Mouse (Mus musculus): ENCODE data around the gene Uqcr10. TPM values are rescaled to one million over a fixed set of nuclear protein-coding genes. Genes with fewer than 3 reads are reported as not detected.
A peak's percentile ranks its signal among the peaks of the same experiment; 100 is the strongest.

Gene Uqcr10
- total RNA-seq, 2 experiments from 2014 or later, result 121 to 535 TPM

DNA sequence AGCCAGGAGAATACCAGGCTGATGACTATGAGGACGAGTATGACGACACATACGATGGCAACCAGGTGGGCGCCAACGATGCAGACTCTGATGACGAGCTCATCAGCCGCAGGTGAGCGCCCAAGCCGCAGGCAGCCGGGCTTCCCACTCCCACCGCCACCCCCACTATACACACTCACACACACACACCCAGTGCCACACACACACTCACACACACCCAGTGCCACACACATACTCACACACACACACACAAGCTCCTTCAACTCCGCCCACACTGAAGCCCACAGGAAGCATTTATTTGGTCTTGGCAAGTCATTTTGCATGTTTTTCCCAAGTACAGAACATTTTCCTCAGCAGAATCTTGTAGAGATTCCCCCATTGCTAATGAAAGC lies 24.7 kb downstream of the Uqcr10 start:
- ATAC-seq (replicated peaks; ENCODE audit: low FRiP score, low TSS enrichment, poor library complexity, severe bottlenecking), result no peak

- no peak for ATAC-seq (replicated peaks; ENCODE audit: low FRiP score, low TSS enrichment, poor library complexity, severe bottlenecking)
These were observed 25.3 kb downstream of the Uqcr10 start for GRCm38 (mm10) chr11:4678700-4679440.

GRCm38 (mm10) chr11:4677250-4677872 lies 26.8 kb downstream of the Uqcr10 start:
- peak; percentile 98 for ATAC-seq (replicated peaks; ENCODE audit: low FRiP score, low TSS enrichment, poor library complexity, severe bottlenecking)

DNA sequence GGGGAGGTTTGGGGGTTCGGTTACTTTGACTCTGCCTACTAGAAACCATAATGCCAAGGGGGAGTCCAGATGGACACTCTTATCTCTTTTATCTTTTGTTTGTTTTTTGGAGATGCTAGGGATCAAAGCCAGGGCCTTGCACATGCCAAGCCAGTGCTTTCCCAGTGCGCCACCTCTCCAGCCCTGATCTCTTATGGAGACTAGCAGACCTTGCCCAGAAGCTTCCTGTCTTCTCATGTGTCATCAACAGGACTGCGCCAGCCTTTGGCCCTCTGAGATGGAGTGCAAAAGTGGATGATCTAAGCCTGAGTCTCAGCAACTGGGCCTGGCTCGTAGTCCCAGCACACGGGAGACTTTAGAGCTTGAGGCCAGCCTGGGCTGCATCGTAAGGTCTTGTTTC lies 28.4 kb downstream of the Uqcr10 start:
- ATAC-seq (replicated peaks; ENCODE audit: low FRiP score, low TSS enrichment, poor library complexity, severe bottlenecking), result no peak

DNA sequence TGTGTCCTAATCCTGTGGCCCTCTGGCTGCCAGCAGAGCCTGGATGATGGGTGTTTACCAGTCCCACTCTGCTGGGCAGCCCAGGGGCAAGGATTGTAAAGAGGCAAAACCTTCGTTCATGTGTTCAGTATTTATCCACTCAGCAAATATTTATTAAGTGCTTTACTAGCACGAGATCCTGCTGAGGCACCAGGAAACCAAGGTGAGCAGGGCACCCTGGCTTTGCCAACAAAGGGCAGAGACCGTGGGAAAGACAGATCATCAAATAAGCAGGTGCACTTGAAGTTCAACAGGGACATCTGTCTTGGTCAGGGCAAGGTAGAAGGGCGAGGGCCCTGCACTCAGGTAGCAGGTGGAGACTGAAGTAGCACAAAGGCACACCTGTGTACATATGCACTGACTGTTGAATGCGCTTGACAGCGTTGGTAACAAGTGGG lies 29.0 kb downstream of the Uqcr10 start:
- ATAC-seq (replicated peaks; ENCODE audit: low FRiP score, low TSS enrichment, poor library complexity, severe bottlenecking), result no peak

GRCm38 (mm10) chr11:4674593-4674992 lies 29.5 kb downstream of the Uqcr10 start:
- no peak for ATAC-seq (replicated peaks; ENCODE audit: low FRiP score, low TSS enrichment, poor library complexity, severe bottlenecking)

DNA sequence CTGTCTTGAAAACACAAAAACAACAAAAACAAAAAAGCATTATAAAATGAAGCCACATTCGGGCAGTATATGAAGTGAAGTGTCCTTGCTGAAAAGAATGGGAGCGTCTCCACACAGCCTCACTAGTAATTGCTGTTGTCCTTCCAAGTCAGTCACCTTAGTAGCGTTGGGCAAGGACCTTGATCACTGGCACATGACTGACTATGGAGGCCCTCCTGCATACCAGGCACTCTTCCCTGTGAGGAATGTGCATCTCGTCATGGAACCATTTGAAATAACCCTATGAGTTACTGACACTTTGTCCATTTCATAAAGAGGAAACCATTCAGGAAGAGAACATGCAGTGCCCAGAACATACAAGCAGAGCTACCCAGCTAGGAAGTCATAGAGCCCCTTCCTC lies 32.4 kb downstream of the Uqcr10 start:
- ATAC-seq (replicated peaks; ENCODE audit: low FRiP score, low TSS enrichment, poor library complexity, severe bottlenecking), result no peak

- no peak for ATAC-seq (replicated peaks; ENCODE audit: low FRiP score, low TSS enrichment, poor library complexity, severe bottlenecking)
These were observed 41.7 kb downstream of the Uqcr10 start for GRCm38 (mm10) chr11:4662496-4662878.

GRCm38 (mm10) chr11:4661871-4662495 lies 42.2 kb downstream of the Uqcr10 start:
- ATAC-seq (replicated peaks; ENCODE audit: low FRiP score, low TSS enrichment, poor library complexity, severe bottlenecking), result no peak

- 0 out of 2 replicates have a peak, but pooled peaks have one; percentile 25 for ATAC-seq (replicated peaks; ENCODE audit: low FRiP score, low TSS enrichment, poor library complexity, severe bottlenecking)
These were observed 42.8 kb downstream of the Uqcr10 start for GRCm38 (mm10) chr11:4661324-4661723.

DNA sequence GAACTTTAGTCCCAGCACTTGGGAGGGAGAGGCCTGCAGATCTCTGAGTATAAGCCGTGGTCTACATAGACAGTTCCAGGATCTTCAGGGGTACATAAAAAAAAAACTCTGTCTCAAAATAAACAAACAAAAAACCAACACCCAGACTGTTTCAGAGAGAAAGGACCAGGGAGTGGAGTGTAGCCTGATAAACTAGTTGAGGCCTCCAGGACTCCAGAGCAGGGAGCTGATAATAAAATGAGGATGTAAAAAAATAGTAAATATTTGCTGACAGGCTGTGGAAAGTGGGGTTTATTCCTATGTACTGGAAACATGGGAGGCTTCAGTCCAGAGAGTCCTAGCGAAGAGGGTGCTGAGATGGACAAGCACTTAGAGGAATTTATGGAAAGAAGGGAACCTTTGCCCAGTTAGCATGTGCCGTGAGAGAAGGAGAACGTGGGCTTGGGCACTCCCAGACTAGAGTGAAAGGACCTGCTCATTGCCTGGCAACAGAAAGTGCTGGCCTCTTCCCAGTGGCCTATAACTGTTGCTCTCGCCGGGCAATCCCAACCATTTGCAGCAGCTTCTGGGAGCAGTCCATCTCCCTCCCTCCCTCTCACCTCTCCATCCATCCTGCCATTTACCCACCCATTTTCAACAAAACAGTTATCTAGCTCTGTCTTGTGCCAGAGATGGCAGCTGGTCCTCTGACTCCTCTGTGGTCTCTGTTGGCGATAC lies 43.7 kb downstream of the Uqcr10 start:
- ATAC-seq (replicated peaks; ENCODE audit: low FRiP score, low TSS enrichment, poor library complexity, severe bottlenecking), result no peak

- ATAC-seq (replicated peaks; ENCODE audit: low FRiP score, low TSS enrichment, poor library complexity, severe bottlenecking), result peak; percentile 71
These were observed 44.3 kb downstream of the Uqcr10 start for GRCm38 (mm10) chr11:4659818-4660217.

Other genes with a start within 250 kb of the Uqcr10 start
- gene Mtmr3, start 109.5 kb downstream of the Uqcr10 start, total RNA-seq (2014; fragmentation: Nextera tagmentation), result 34.7 and 43.1 TPM in 2 replicates
- gene Mtmr3, start 109.5 kb downstream of the Uqcr10 start, total RNA-seq (2017), result 29.1 and 41.1 TPM in 2 replicates
- gene Gm11032, start 84.3 kb downstream of the Uqcr10 start, total RNA-seq (2014; fragmentation: Nextera tagmentation), result not detected in 2 replicates
- not detected in 2 replicates for gene Gm11032, start 84.3 kb downstream of the Uqcr10 start, total RNA-seq (2017)
- 29.8 and 44.7 TPM in 2 replicates for gene Ascc2, start 66.6 kb downstream of the Uqcr10 start, total RNA-seq (2014; fragmentation: Nextera tagmentation)
- gene Ascc2, start 66.6 kb downstream of the Uqcr10 start, total RNA-seq (2017), result 20.7 and 22.6 TPM in 2 replicates
- 24.5 and 37.3 TPM in 2 replicates for gene Zmat5, start 336 bp upstream of the Uqcr10 start, total RNA-seq (2014; fragmentation: Nextera tagmentation)
- gene Zmat5, start 336 bp upstream of the Uqcr10 start, total RNA-seq (2017), result 3.4 and 8.1 TPM in 2 replicates
- not detected in 2 replicates for gene Cabp7, start 42.4 kb upstream of the Uqcr10 start, total RNA-seq (2014; fragmentation: Nextera tagmentation)
- gene Cabp7, start 42.4 kb upstream of the Uqcr10 start, total RNA-seq (2017), result 0.27 TPM in 1 of 2 replicates, not detected in the other
- gene Nf2, start 145.2 kb upstream of the Uqcr10 start, total RNA-seq (2014; fragmentation: Nextera tagmentation), result 39.0 and 45.3 TPM in 2 replicates
- gene Nf2, start 145.2 kb upstream of the Uqcr10 start, total RNA-seq (2017), result 68.1 and 86.7 TPM in 2 replicates
- 12.1 and 17.8 TPM in 2 replicates for gene Nipsnap1, start 169.6 kb upstream of the Uqcr10 start, total RNA-seq (2014; fragmentation: Nextera tagmentation)
- gene Nipsnap1, start 169.6 kb upstream of the Uqcr10 start, total RNA-seq (2017), result 11.6 and 13.7 TPM in 2 replicates
- gene Thoc5, start 191.0 kb upstream of the Uqcr10 start, total RNA-seq (2014; fragmentation: Nextera tagmentation), result 38.3 and 51.3 TPM in 2 replicates
- gene Thoc5, start 191.0 kb upstream of the Uqcr10 start, total RNA-seq (2017), result 66.9 and 68.5 TPM in 2 replicates
- gene Nefh, start 243.7 kb upstream of the Uqcr10 start, total RNA-seq (2014; fragmentation: Nextera tagmentation), result 21.1 and 23.4 TPM in 2 replicates
- 30.0 and 43.5 TPM in 2 replicates for gene Nefh, start 243.7 kb upstream of the Uqcr10 start, total RNA-seq (2017)

Data from megakaryocyte-erythroid progenitor cell, adult 5-6 weeks (primary cell).